Mouse (Mus musculus): ENCODE measurements around the gene Tmem88. TPM values are rescaled to one million over a fixed set of nuclear protein-coding genes. Genes with fewer than 3 reads are reported as not detected.

Gene Tmem88
- polyA plus RNA-seq, 1 experiment from 2014 or later, result 34.8 TPM

DNA sequence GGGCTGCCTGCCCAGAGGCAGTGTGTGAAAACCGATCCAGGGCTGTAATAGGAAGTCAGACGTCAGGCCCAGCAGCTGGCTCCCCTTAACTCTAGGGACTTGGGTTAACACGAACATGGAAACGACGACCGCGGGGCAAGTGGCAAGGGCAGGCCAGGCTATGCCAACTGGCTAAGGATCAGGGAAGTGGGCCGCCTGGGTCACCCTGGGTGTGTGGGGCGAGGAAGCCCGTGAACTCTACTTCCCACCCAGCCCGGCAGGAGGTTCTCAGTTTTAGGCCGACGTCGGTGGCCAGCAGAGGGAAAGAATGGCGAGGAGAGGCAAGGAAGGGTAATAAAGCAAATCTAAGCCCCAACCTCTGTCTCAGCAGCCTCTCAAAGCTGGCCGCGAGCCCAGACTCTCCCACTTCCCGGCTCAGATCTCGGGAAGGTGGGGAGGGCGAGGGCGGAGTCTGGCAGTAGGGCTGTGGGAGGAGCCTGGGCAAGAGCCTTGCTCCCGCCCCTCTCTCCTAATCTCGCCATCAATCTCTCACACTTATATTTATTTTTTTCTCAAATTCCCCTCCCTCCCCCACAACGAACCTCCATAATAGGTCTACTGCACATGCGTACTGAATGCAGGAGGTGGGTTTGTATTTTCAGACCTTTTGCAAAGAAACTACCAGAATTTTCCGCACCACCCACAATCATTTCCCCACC, 31.7 kb downstream of the Tmem88 start:
- Histone ChIP-seq H3K36me3 (ENCODE audit: control insufficient read depth, insufficient read depth, low read length) (peaks cover 26% of the 10 kb centered on the region), H3K27me3 (replicated peaks; ENCODE audit: control insufficient read depth, insufficient read depth, low read length) (no peaks in the 10 kb centered on the region), H3K9me3 (ENCODE audit: control insufficient read depth, low read length) (no peaks in the 10 kb centered on the region), H3K9ac (ENCODE audit: low read length) (peak overlapping the region; percentile 31), H3K4me2 (ENCODE audit: low read length) (peak overlapping the region; percentile 64), H3K4me1 (replicated peaks; ENCODE audit: control insufficient read depth, insufficient read depth, low read length) (peaks cover 35% of the 10 kb centered on the region), H3K27ac (ENCODE audit: low read depth) (peak overlapping the region; percentile 100), H3K4me3 (ENCODE audit: low read depth, low read length) (peak overlapping the region; percentile 80)
- peak; percentile 95 for DNase-seq (ENCODE audit: low spot score)
- ATAC-seq (replicated peaks; ENCODE audit: low FRiP score, low TSS enrichment, low read depth), result peak; percentile 77
- under 1% methylated on average over 26 of the region's 26 CpGs for WGBS

DNA sequence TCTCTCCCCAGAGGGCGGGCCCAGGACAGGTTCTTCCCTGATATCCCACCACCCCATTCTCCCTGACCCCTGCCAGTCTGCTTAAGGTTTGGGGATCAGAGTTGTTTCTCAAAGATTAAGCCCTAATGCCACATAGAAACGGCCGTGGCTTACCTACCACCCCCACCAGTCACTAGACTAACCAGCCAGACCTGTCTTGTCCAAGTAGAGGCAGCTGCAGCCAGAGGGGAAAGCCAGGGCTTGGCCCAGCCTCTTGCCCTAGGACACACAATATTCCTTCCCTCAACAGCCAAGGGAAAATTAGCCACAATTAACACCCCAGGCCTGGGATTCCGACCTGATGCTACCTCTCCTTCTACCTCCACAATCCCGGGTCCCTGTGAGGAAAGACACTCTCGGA, 32.3 kb downstream of the Tmem88 start:
- no peak for ATAC-seq (replicated peaks; ENCODE audit: low FRiP score, low TSS enrichment, low read depth)
- Histone ChIP-seq H3K9ac (ENCODE audit: low read length) (peak overlapping the region; percentile 31), H3K4me3 (ENCODE audit: low read depth, low read length) (peak overlapping the region; percentile 80), H3K9me3 (ENCODE audit: control insufficient read depth, low read length) (no peaks in the 10 kb centered on the region), H3K27ac (ENCODE audit: low read depth) (peak overlapping the region; percentile 95), H3K4me1 (replicated peaks; ENCODE audit: control insufficient read depth, insufficient read depth, low read length) (peaks cover 29% of the 10 kb centered on the region), H3K27me3 (replicated peaks; ENCODE audit: control insufficient read depth, insufficient read depth, low read length) (no peaks in the 10 kb centered on the region), H3K36me3 (ENCODE audit: control insufficient read depth, insufficient read depth, low read length) (peaks cover 32% of the 10 kb centered on the region), H3K4me2 (ENCODE audit: low read length) (peak overlapping the region; percentile 64)
- peak; percentile 66 for DNase-seq (ENCODE audit: low spot score)
- WGBS, result 14% methylated on average over 6 of the region's 6 CpGs

DNA sequence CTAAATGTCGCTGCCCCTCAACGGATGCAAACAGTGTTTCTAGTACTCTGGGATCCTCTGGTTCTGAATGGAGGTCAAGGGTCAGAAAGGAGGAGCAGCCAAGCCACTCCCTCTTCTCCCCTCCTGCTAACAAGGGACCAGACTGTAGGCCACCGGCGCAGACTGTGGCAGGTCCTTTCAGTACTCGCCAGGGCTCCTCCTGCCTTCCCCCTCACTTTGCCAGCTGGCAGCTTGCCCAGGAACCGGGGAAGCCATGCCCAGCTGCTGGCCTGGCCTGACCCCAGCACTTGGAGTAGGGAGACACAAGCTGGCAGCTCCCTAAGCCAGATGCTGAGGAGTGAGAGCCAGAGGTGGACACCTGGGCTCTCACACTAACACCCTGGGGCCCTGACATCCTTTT, 33.1 kb downstream of the Tmem88 start:
- H3K27me3 ChIP-seq (replicated peaks; ENCODE audit: control insufficient read depth, insufficient read depth, low read length), result no peaks in the 10 kb centered on the region
- DNase-seq (ENCODE audit: low spot score) (peak; percentile 85), ATAC-seq (replicated peaks; ENCODE audit: low FRiP score, low TSS enrichment, low read depth) (no peak; the same call in 1 of the 2 replicates)
- H3K36me3 ChIP-seq (ENCODE audit: control insufficient read depth, insufficient read depth, low read length), result peaks cover 40% of the 10 kb centered on the region
- H3K4me1 ChIP-seq (replicated peaks; ENCODE audit: control insufficient read depth, insufficient read depth, low read length), result peaks cover 26% of the 10 kb centered on the region
- H3K4me3 ChIP-seq (ENCODE audit: low read depth, low read length), result 0 out of 2 replicates have a peak overlapping the region, but pooled peaks have one; percentile 80
- peak overlapping the region; percentile 64 for H3K4me2 ChIP-seq (ENCODE audit: low read length)
- WGBS, result 2% methylated on average over 6 of the region's 6 CpGs
- H3K27ac ChIP-seq (ENCODE audit: low read depth), result peak overlapping the region; percentile 95
- no peaks in the 10 kb centered on the region for H3K9me3 ChIP-seq (ENCODE audit: control insufficient read depth, low read length)
- H3K9ac ChIP-seq (ENCODE audit: low read length), result no peak overlapping the region

DNA sequence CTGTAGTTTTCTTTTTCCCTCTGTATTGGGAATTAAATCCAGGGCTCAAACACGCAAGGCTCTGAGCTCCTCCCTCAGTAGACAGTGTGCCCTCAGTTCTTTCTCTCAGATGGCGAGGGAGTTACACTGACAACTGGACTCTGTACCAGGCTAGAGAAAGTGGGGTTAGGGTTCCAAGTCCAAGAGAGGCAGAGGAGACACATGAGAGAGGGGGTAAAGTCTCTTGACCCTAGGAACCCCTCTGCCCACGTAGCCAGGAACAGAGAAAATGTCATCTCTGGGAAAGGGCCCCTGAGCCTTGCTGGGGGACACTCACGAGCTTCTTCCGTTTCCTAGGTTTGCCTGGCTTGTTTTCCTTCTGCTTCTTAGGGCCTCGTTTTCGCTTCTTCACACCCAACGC, 33.7 kb downstream of the Tmem88 start:
- Histone ChIP-seq H3K27ac (ENCODE audit: low read depth) (peak overlapping the region; percentile 95), H3K9ac (ENCODE audit: low read length) (no peak overlapping the region), H3K4me3 (ENCODE audit: low read depth, low read length) (no peak overlapping the region), H3K4me2 (ENCODE audit: low read length) (peak overlapping the region; percentile 64), H3K4me1 (replicated peaks; ENCODE audit: control insufficient read depth, insufficient read depth, low read length) (peaks cover 26% of the 10 kb centered on the region), H3K9me3 (ENCODE audit: control insufficient read depth, low read length) (no peaks in the 10 kb centered on the region), H3K27me3 (replicated peaks; ENCODE audit: control insufficient read depth, insufficient read depth, low read length) (no peaks in the 10 kb centered on the region), H3K36me3 (ENCODE audit: control insufficient read depth, insufficient read depth, low read length) (peaks cover 45% of the 10 kb centered on the region)
- WGBS, result 47% methylated on average over 8 of the region's 8 CpGs
- no peak for ATAC-seq (replicated peaks; ENCODE audit: low FRiP score, low TSS enrichment, low read depth)
- no peak for DNase-seq (ENCODE audit: low spot score)

DNA sequence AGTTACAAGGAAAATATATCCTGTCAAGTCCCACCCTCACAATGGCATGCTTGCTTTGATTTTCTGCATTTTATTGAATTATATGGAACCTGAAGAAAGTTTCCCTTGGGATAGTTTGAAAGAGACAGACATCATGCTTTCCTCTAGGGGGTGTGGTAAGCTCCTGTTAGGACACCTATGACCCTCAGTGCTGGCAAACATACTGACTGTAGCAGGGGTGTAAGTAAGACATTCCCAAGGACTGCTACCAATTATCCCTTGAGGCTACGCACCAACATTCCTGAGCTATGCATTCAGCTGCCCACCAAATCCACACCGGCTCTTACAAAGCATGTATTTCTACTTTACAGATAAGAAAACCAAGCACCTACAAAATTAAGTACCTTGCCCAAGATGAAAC, 35.6 kb downstream of the Tmem88 start:
- WGBS, result 83% methylated on average over 2 of the region's 2 CpGs
- H3K4me2 ChIP-seq (ENCODE audit: low read length), result no peak overlapping the region
- no peak overlapping the region for H3K27ac ChIP-seq (ENCODE audit: low read depth)
- no peak overlapping the region for H3K9ac ChIP-seq (ENCODE audit: low read length)
- peaks cover 64% of the 10 kb centered on the region for H3K36me3 ChIP-seq (ENCODE audit: control insufficient read depth, insufficient read depth, low read length)
- no peaks in the 10 kb centered on the region for H3K9me3 ChIP-seq (ENCODE audit: control insufficient read depth, low read length)
- H3K4me1 ChIP-seq (replicated peaks; ENCODE audit: control insufficient read depth, insufficient read depth, low read length), result peaks cover 26% of the 10 kb centered on the region
- H3K27me3 ChIP-seq (replicated peaks; ENCODE audit: control insufficient read depth, insufficient read depth, low read length), result no peaks in the 10 kb centered on the region
- ATAC-seq (replicated peaks; ENCODE audit: low FRiP score, low TSS enrichment, low read depth) (no peak), DNase-seq (ENCODE audit: low spot score) (no peak)
- H3K4me3 ChIP-seq (ENCODE audit: low read depth, low read length), result no peak overlapping the region

DNA sequence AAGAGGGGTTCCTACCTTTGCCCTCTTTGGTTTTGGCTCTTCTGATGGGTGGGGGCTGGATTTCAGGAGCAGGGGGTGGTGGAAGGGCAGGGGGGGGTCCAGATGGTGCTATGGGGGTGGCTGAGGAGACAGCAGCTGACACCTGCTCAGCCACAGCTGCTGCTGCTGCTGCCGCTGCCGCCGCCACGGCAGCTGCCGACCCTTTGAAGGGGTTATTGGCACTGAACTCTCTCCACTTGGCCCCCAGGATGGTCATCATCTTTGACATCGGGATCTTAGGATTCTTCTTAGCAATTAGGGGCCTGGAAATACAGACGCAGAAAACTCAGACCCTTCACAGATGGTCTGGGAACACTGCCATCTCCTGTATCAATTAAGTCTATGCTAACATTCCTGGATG, 36.0 kb downstream of the Tmem88 start:
- no peak overlapping the region for H3K4me2 ChIP-seq (ENCODE audit: low read length)
- ATAC-seq (replicated peaks; ENCODE audit: low FRiP score, low TSS enrichment, low read depth) (no peak), DNase-seq (ENCODE audit: low spot score) (no peak)
- no peaks in the 10 kb centered on the region for H3K9me3 ChIP-seq (ENCODE audit: control insufficient read depth, low read length)
- no peak overlapping the region for H3K9ac ChIP-seq (ENCODE audit: low read length)
- peaks cover 24% of the 10 kb centered on the region for H3K4me1 ChIP-seq (replicated peaks; ENCODE audit: control insufficient read depth, insufficient read depth, low read length)
- WGBS, result 74% methylated on average over 7 of the region's 7 CpGs
- H3K36me3 ChIP-seq (ENCODE audit: control insufficient read depth, insufficient read depth, low read length), result peaks cover 69% of the 10 kb centered on the region
- H3K27ac ChIP-seq (ENCODE audit: low read depth), result no peak overlapping the region
- H3K4me3 ChIP-seq (ENCODE audit: low read depth, low read length), result no peak overlapping the region
- H3K27me3 ChIP-seq (replicated peaks; ENCODE audit: control insufficient read depth, insufficient read depth, low read length), result no peaks in the 10 kb centered on the region

DNA sequence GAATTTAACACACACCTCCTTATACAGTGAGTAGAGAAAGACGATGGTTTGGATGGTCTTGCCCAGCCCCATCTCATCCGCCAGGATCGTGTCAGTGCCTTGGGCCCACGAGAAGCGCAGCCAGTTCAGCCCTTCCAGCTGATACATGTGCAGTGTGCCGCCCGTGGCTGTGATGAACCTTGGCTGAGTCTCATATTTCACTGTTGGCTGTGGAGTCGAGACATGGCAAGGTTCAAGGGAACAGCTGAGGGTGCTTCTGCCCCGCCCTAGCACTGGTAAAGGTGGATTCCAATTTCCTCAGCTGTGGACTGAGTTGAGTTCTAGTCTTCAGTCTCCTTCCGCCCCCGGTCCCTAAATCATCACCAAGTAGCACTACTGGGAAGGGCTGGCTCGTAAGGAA, 40.3 kb downstream of the Tmem88 start:
- Histone ChIP-seq H3K4me2 (ENCODE audit: low read length) (no peak overlapping the region), H3K27me3 (replicated peaks; ENCODE audit: control insufficient read depth, insufficient read depth, low read length) (no peaks in the 10 kb centered on the region), H3K9me3 (ENCODE audit: control insufficient read depth, low read length) (no peaks in the 10 kb centered on the region), H3K36me3 (ENCODE audit: control insufficient read depth, insufficient read depth, low read length) (peaks cover 100% of the 10 kb centered on the region), H3K4me3 (ENCODE audit: low read depth, low read length) (no peak overlapping the region), H3K27ac (ENCODE audit: low read depth) (no peak overlapping the region), H3K4me1 (replicated peaks; ENCODE audit: control insufficient read depth, insufficient read depth, low read length) (no peaks in the 10 kb centered on the region), H3K9ac (ENCODE audit: low read length) (no peak overlapping the region)
- DNase-seq (ENCODE audit: low spot score) (no peak), ATAC-seq (replicated peaks; ENCODE audit: low FRiP score, low TSS enrichment, low read depth) (no peak)
- 88% methylated on average over 12 of the region's 12 CpGs for WGBS

DNA sequence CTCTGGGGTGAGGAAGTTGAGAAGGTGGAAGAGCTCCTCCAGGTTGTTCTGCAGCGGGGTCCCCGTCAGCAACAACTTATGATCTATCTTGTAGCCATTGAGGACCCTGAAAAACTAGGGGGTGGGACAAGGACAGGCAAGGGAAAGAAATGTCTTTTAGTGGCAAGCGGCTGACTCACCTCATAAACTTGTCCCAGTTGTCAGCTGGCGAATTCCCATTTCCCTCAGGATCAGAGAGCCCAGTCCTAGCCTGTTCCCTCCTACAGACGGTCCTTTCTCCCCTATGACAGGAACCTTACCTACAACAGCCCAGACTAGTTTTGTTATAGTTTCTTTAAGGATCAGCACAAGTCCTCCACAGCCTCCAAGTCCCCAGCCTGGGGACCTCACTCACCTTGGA, 41.5 kb downstream of the Tmem88 start:
- Histone ChIP-seq H3K36me3 (ENCODE audit: control insufficient read depth, insufficient read depth, low read length) (peaks cover 100% of the 10 kb centered on the region), H3K4me1 (replicated peaks; ENCODE audit: control insufficient read depth, insufficient read depth, low read length) (no peaks in the 10 kb centered on the region), H3K9me3 (ENCODE audit: control insufficient read depth, low read length) (no peaks in the 10 kb centered on the region), H3K9ac (ENCODE audit: low read length) (no peak overlapping the region), H3K27ac (ENCODE audit: low read depth) (no peak overlapping the region), H3K4me3 (ENCODE audit: low read depth, low read length) (no peak overlapping the region), H3K4me2 (ENCODE audit: low read length) (no peak overlapping the region), H3K27me3 (replicated peaks; ENCODE audit: control insufficient read depth, insufficient read depth, low read length) (no peaks in the 10 kb centered on the region)
- no peak for DNase-seq (ENCODE audit: low spot score)
- no peak for ATAC-seq (replicated peaks; ENCODE audit: low FRiP score, low TSS enrichment, low read depth)
- WGBS, result 92% methylated on average over 5 of the region's 5 CpGs
